Mouse (Mus musculus): ENCODE measurements around the gene Mpv17l2. TPM values are rescaled to one million over a fixed set of nuclear protein-coding genes. Genes with fewer than 3 reads are reported as not detected.

Gene Mpv17l2
- 26.5 TPM for polyA plus RNA-seq (2017; shearing (Covaris generic))

GRCm38 (mm10) chr8:70760775-70761406 lies at the start of gene Mpv17l2:
Gene Mpv17l2, minus strand, starts transcription at chr8:70760946.

DNA sequence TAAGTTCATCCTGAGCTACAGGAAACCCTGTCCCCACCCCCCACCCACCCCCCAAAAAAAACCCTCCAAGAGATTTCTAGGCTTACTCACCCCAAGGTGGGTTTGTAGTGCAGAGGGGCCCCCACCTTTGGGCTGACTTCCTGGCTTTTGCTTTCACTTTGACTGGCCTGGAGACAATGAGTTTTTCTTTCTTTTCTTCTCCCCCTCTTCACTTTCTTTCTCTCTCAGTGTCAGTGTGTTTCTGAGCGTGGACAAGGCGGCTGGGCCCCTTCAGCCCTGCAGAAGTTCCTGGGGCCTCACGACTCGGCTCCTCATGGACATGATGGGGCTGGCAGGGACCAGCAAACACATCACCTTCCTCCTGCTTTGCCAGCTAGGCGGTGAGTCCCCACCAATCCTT lies 47.5 kb upstream of the Mpv17l2 start, which contains the start of gene Il12rb1:
Il12rb1 (plus strand) TSS at position 211 of the 400 bp plus-strand sequence.

GRCm38 (mm10) chr8:70804481-70805206 lies 43.9 kb upstream of the Mpv17l2 start, which contains the start of gene Mast3:
Gene Mast3, minus strand, starts transcription at chr8:70805054.

DNA sequence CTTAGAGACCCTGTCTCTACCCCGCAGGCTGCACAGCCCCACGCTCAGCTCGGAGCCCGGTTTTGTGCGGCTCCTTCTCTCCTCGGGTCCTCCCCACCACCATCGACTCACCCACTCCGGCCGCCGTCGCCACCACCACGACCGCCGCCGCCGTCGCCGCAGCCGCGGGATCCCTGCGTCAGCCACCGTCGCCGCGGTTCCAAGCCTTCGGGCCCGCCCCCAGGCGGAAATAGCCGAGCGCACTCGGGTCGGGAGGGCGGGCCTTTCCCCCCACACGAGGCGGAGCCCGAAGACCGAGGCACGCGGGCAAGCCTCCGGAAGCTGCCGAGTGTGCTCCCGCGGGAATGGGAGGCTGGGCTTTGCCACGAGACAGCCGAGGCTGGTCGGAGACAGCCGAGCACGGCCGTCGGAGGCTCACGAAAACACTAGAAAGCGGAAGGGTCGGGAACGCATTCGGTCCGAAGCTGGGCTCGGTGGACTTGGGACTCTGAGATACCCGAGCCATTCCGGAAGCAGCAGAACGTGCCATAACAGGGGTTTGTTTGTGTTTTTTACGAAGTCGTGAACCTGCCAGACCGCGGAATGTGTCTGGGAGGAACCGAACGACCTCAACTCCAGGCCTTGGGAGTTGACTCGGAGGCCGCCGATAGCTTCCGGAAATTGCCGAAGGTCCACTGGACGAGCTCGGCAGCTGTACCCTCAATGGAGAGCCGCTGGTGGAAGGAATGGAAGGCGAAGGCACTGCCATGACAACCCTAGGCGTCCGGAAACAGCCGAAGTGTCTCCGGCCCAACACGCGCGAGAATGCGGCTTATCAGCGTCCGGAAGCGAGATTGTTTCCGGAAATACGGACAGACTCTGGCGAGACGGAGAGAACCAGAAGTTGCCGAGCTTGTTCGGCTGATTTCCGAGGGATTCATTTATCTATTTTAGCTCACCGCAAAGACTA lies 16.0 kb upstream of the Mpv17l2 start, which contains the start of gene Pik3r2:
Pik3r2 (minus strand) TSS at position 218 of the 949 bp plus-strand sequence.

DNA sequence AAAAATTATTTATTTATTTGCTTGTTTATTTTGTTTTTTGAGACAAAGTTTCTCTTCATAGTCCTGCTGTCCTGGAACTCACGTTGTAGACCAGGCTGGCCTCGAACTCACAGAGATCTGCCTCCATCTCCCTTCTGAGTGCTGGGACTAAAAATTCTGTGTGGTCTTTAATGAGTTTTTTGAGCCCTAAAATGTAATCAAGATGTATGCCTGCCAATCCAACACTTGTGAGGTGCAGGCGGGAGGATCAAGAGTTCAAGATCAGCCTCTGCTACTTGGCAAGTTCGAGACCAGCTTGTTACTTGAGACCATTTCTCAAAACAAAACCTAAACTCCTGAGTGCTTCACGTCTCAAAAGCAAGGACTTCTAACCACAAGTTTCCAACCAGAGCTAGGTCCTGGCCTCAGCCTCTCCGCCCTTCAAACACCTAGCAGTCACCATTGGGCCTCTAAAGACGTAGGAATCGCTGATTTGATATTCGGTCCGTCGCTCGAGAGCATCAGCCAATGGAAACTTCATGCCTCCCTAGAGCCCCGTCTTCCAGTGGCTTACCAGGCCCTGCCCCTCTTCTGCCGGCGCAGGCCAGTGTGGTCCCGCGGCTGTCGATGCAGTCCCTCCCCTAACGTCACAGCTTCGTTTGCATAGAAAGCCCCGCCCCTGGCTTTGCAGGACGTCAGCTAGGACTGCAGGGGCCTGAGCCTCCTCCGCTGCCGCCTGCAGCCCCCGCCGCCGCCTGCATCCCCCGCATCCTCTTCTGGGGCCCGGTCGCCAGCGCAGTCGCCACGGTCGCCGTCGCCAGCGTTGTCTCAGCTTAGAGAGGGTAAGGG lies 6.5 kb downstream of the Mpv17l2 start, which contains the start of gene Rab3a:
Rab3a (plus strand) TSS at position 637 of the 828 bp plus-strand sequence.

DNA sequence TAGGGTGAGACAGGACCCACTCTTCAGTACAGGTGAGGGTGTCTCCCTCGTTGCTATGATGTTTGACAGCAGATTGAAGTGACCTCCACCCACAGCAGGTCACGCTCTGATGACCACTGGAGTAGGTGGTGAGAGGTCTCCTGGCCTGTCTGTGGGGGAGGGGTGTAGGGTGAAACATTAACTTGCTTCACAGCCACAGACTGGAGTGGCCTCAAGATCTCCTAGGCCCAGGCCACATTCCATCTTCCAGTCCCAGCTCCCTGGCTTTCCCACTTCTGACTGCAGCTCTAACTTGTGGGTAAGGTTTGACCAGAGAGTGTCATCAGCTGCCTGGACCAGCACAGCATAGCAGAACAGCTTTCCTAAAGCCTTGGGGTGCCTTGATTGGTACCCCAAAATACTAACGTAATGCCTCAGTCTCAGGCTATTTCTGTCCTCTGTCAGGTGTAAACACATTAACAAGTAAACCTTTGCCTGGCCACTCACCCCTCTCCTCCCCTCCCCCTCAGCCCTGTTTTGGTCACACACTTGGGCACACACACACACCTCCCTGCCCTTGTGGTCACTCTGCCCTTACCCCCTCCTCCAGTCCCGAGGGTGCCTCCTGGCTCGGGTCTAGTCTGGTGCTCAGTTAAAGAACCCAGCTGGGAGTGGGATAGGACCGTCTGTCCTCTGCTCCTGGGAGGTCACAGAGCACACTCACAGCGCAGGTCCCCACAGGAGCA lies 37.1 kb downstream of the Mpv17l2 start, which contains the start of gene Pde4c:
Pde4c (plus strand) TSS at position 235 of the 725 bp plus-strand sequence.

GRCm38 (mm10) chr8:70718297-70718696 lies 42.4 kb downstream of the Mpv17l2 start, which contains the start of gene Gm3336:
Gene Gm3336, plus strand, starts transcription at chr8:70718543.

Other genes with a start within 250 kb of the Mpv17l2 start
- 382 TPM for gene Fkbp8, start 233.2 kb downstream of the Mpv17l2 start, polyA plus RNA-seq (2017; shearing (Covaris generic))
- 67.1 TPM for gene Kxd1, start 233.0 kb downstream of the Mpv17l2 start, polyA plus RNA-seq (2017; shearing (Covaris generic))
- 42.9 TPM for gene Ell, start 221.5 kb downstream of the Mpv17l2 start, polyA plus RNA-seq (2017; shearing (Covaris generic))
- gene Isyna1, start 166.6 kb downstream of the Mpv17l2 start, polyA plus RNA-seq (2017; shearing (Covaris generic)), result 86.8 TPM
- 127 TPM for gene Ssbp4, start 152.1 kb downstream of the Mpv17l2 start, polyA plus RNA-seq (2017; shearing (Covaris generic))
- gene Lrrc25, start 144.8 kb downstream of the Mpv17l2 start, polyA plus RNA-seq (2017; shearing (Covaris generic)), result 0.36 TPM
- gene Gdf15, start 128.5 kb downstream of the Mpv17l2 start, polyA plus RNA-seq (2017; shearing (Covaris generic)), result not detected
- gene Pgpep1, start 100.6 kb downstream of the Mpv17l2 start, polyA plus RNA-seq (2017; shearing (Covaris generic)), result 0.44 TPM
- gene Lsm4, start 87.7 kb downstream of the Mpv17l2 start, polyA plus RNA-seq (2017; shearing (Covaris generic)), result 329 TPM
- 969 TPM for gene Jund, start 62.0 kb downstream of the Mpv17l2 start, polyA plus RNA-seq (2017; shearing (Covaris generic))
- 0.07 TPM for gene Iqcn, start 57.5 kb downstream of the Mpv17l2 start, polyA plus RNA-seq (2017; shearing (Covaris generic))
- gene Gm3336, start 42.4 kb downstream of the Mpv17l2 start, polyA plus RNA-seq (2017; shearing (Covaris generic)), result not detected
- gene Pde4c, start 37.2 kb downstream of the Mpv17l2 start, polyA plus RNA-seq (2017; shearing (Covaris generic)), result 0.22 TPM
- 3.6 TPM for gene Rab3a, start 6.3 kb downstream of the Mpv17l2 start, polyA plus RNA-seq (2017; shearing (Covaris generic))
- gene Pik3r2, start 15.8 kb upstream of the Mpv17l2 start, polyA plus RNA-seq (2017; shearing (Covaris generic)), result 12.9 TPM
- 98.5 TPM for gene Mast3, start 44.1 kb upstream of the Mpv17l2 start, polyA plus RNA-seq (2017; shearing (Covaris generic))
- gene Il12rb1, start 47.5 kb upstream of the Mpv17l2 start, polyA plus RNA-seq (2017; shearing (Covaris generic)), result 1.9 TPM
- 25.1 TPM for gene Arrdc2, start 78.8 kb upstream of the Mpv17l2 start, polyA plus RNA-seq (2017; shearing (Covaris generic))
- not detected for gene Kcnn1, start 102.3 kb upstream of the Mpv17l2 start, polyA plus RNA-seq (2017; shearing (Covaris generic))
- 45.8 TPM for gene Ccdc124, start 113.0 kb upstream of the Mpv17l2 start, polyA plus RNA-seq (2017; shearing (Covaris generic))
- gene Slc5a5, start 131.8 kb upstream of the Mpv17l2 start, polyA plus RNA-seq (2017; shearing (Covaris generic)), result not detected
- gene Rpl18a, start 136.5 kb upstream of the Mpv17l2 start, polyA plus RNA-seq (2017; shearing (Covaris generic)), result 8,391 TPM
- gene Map1s, start 145.0 kb upstream of the Mpv17l2 start, polyA plus RNA-seq (2017; shearing (Covaris generic)), result 59.0 TPM

All from naive thymus-derived CD4-positive, alpha-beta T cell, adult 5 months (primary cell).